Mouse (Mus musculus) midbrain, embryonic 13.5 days (tissue): Measurements from ENCODE around the gene Nptxr. TPM values are rescaled to one million over a fixed set of nuclear protein-coding genes. Genes with fewer than 3 reads are reported as not detected.

ENCODE experiments used
- ATAC-seq: fragments of 200-750 bp; cut with Nextera tagmentation; 2 replicates; pipeline ENCODE4 v1.8.0; 2017; ENCODE audit warnings: mild to moderate bottlenecking, moderate TSS enrichment, moderate library complexity
- H3K27ac ChIP-seq: fragments of 300-500 bp; sonication (generic); 2 replicates; pipeline ENCODE4 v1.5.1; 2015; ENCODE audit warnings: inconsistent platforms, mild to moderate bottlenecking, moderate library complexity
- H3K27me3 ChIP-seq: fragments of 300-500 bp; sonication (generic); 2 replicates; pipeline ENCODE4 v1.6.1; 2015; ENCODE audit warnings: mild to moderate bottlenecking, inconsistent platforms
- H3K36me3 ChIP-seq: fragments of 300-500 bp; sonication (generic); 2 replicates; pipeline ENCODE4 v1.6.1; 2015; ENCODE audit warnings: mild to moderate bottlenecking, inconsistent platforms
- H3K4me1 ChIP-seq: fragments of 300-500 bp; sonication (generic); replicated peaks from 2 replicates; pipeline ENCODE4 v1.6.1; 2015; ENCODE audit warnings: inconsistent platforms
- H3K4me2 ChIP-seq: fragments of 300-500 bp; sonication (generic); replicated peaks from 2 replicates; pipeline ENCODE4 v1.6.1; 2015; ENCODE audit warnings: moderate library complexity, mild to moderate bottlenecking, inconsistent platforms
- H3K4me3 ChIP-seq: fragments of 300-500 bp; sonication (generic); replicated peaks from 2 replicates; pipeline ENCODE4 v1.5.1; 2015; ENCODE audit warnings: mild to moderate bottlenecking, inconsistent platforms
- H3K9ac ChIP-seq: fragments of 300-500 bp; sonication (generic); replicated peaks from 2 replicates; pipeline ENCODE4 v1.6.1; 2015; ENCODE audit warnings: mild to moderate bottlenecking, inconsistent platforms
- H3K9me3 ChIP-seq: fragments of 300-500 bp; sonication (generic); 2 replicates; pipeline ENCODE4 v1.6.1; 2016; ENCODE audit warnings: mild to moderate bottlenecking, inconsistent platforms
- WGBS: fragments of 180-500 bp; shearing (Covaris S2); methylation state at CpG from one replicate; pipeline ENCODE4 v1.1.7; 2015; 5-methylcytosine and 5-hydroxymethylcytosine counted together
- polyA plus RNA-seq: library from polyadenylated mRNA; unstranded; fragments of >200 nt; fragmentation: Nextera tagmentation; extraction: Ambion mirVana; gene quantifications from 2 replicates; pipeline ENCODE4 v1.2.1, GENCODE M21; 2015

Nptxr gene
- polyA plus RNA-seq, 1 experiment from 2014 or later: 18.1 TPM

DNA sequence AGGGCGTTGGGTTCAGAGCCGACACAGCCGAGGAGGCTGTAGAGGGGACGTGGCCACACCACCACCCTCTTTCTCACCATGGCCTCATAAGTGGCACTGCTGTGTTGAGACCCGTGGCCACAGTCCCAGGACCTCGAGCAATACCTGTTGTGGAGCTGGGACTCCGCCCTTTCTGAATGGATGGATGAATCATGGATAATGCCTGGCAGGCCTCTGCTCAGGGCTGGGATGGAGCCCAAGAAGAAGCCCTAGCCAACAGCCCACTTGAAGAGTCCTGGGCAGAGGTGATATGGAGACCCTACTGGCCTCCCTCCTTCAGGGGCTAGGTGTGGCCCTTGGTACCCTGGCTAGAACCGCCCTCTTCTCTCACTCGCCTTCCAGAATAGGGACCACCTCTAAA is 41.6 kb downstream of the Nptxr start:
- ATAC-seq: no peak
- no peaks in the 10 kb centered on the region for H3K9me3 ChIP-seq
- WGBS: 93% methylated on average over 9 of the region's 9 CpGs
- H3K27ac ChIP-seq: no peak overlapping the region
- H3K9ac ChIP-seq: no peak overlapping the region
- H3K4me3 ChIP-seq: no peak overlapping the region
- H3K4me1 ChIP-seq: no peaks in the 10 kb centered on the region
- no peak overlapping the region for H3K4me2 ChIP-seq
- H3K36me3 ChIP-seq: peaks cover 50% of the 10 kb centered on the region
- H3K27me3 ChIP-seq: no peaks in the 10 kb centered on the region

GRCm38 (mm10) chr15:79760956-79761355 is 43.6 kb downstream of the Nptxr start:
- Histone ChIP-seq H3K4me2 (no peak overlapping the region), H3K27ac (no peak overlapping the region), H3K27me3 (no peaks in the 10 kb centered on the region), H3K9me3 (no peaks in the 10 kb centered on the region), H3K4me1 (peaks cover 10% of the 10 kb centered on the region), H3K9ac (no peak overlapping the region), H3K36me3 (peaks cover 50% of the 10 kb centered on the region), H3K4me3 (no peak overlapping the region)
- no peak for ATAC-seq
- 81% methylated on average over 6 of the region's 6 CpGs for WGBS

- H3K9me3 ChIP-seq: no peaks in the 10 kb centered on the region
- no peaks in the 10 kb centered on the region for H3K27me3 ChIP-seq
- H3K4me2 ChIP-seq: no peak overlapping the region
- H3K4me1 ChIP-seq: peaks cover 15% of the 10 kb centered on the region
- peaks cover 17% of the 10 kb centered on the region for H3K36me3 ChIP-seq
- WGBS: 95% methylated on average over 3 of the region's 3 CpGs
- H3K4me3 ChIP-seq: no peak overlapping the region
- no peak overlapping the region for H3K27ac ChIP-seq
- no peak for ATAC-seq
- no peak overlapping the region for H3K9ac ChIP-seq
These were observed 47.4 kb downstream of the Nptxr start for GRCm38 (mm10) chr15:79757118-79757517.

DNA sequence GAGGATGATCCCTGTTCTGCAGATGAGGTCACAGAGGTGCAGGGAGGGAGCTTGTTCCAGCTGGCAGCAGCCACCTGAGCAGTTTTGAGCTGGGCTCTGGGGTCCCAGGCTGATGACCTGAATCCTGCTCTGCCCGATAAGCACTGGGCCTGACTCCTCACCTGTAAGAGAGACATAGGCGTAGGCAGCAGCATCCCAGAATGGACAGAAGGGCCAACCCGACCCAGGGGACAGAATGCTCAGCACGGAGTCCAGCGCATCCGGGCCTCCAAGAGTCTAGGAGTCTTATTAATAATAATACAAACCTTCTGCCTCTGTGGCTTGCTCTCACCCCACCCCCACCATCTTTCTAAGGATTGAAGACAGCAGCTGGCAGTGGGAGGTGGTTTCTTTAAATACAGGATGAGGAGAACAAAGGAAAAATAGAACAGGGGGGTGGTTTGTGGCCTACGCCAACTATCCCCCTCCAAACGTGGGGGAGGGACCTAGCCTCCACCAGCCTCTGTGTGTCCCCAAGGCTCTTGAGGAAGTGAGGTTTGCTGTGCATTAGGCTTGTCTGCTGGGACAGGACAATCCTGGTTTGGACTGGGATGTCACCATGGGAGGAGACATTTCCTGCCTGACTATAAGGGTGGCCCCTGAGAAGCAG is 48.5 kb downstream of the Nptxr start:
- Histone ChIP-seq H3K27ac (peak overlapping the region; percentile 60), H3K4me1 (peaks cover 15% of the 10 kb centered on the region), H3K9me3 (no peaks in the 10 kb centered on the region), H3K27me3 (no peaks in the 10 kb centered on the region), H3K9ac (no peak overlapping the region), H3K4me3 (no peak overlapping the region), H3K4me2 (no peak overlapping the region), H3K36me3 (peaks cover 7% of the 10 kb centered on the region)
- no peak for ATAC-seq
- WGBS: 52% methylated on average over 8 of the region's 8 CpGs

DNA sequence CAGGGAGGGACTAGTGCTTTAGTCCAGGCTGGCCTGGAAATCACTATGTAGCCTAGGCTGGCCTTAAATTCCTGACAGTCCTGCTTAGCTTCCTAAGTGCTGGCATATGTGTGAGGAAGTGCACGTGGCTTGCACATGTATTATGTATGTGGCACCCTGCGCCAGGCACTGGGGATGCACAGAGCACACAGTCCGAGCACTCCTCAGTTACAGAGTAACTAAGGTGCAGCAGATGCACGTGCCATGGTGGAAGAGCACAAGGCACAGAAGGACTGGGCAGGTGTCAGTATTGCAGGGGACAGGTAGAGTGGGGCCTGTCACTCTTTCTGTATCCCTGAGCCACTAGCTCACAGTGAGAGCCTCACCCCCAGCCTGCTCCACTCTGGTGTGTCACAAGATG is 49.4 kb downstream of the Nptxr start:
- 91% methylated on average over 4 of the region's 4 CpGs for WGBS
- Histone ChIP-seq H3K27me3 (no peaks in the 10 kb centered on the region), H3K27ac (no peak overlapping the region; the same call in 1 of the 2 replicates), H3K4me1 (peaks cover 15% of the 10 kb centered on the region), H3K36me3 (no peaks in the 10 kb centered on the region), H3K9ac (no peak overlapping the region), H3K4me3 (no peak overlapping the region), H3K9me3 (no peaks in the 10 kb centered on the region), H3K4me2 (no peak overlapping the region)
- ATAC-seq: no peak

GRCm38 (mm10) chr15:79753873-79754272 is 50.7 kb downstream of the Nptxr start:
- peak overlapping the region; percentile 28; the same call in 1 of the 2 replicates for H3K9ac ChIP-seq

DNA sequence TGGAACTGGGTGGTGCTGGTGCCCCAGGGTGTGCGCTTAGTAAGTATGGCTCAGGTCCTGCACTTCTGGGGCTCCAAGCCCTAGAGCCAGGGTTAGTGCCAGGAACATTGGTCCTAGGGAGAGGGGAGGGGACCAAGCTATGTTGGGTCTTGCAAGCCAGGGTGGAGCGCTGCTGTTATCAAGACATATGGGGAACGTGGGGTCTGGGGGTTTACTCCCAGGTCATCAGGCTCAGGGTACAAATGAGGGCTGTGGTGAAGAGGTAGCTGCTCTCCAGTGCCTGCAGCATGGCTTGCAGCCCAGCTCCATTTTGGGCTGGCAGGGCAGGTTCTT is 51.2 kb downstream of the Nptxr start:
- H3K4me2 ChIP-seq: no peak overlapping the region
- no peak overlapping the region for H3K4me3 ChIP-seq
- no peaks in the 10 kb centered on the region for H3K36me3 ChIP-seq
- H3K9ac ChIP-seq: no peak overlapping the region
- no peaks in the 10 kb centered on the region for H3K9me3 ChIP-seq
- 92% methylated on average over 3 of the region's 3 CpGs for WGBS
- H3K4me1 ChIP-seq: peaks cover 15% of the 10 kb centered on the region
- no peak overlapping the region for H3K27ac ChIP-seq
- H3K27me3 ChIP-seq: no peaks in the 10 kb centered on the region
- ATAC-seq: no peak; the same call in 1 of the 2 replicates

More at GRCm38 (mm10) chr15:79753873-79754272, 50.7 kb downstream of the Nptxr start:
- Histone ChIP-seq H3K27ac (no peak overlapping the region), H3K4me1 (peaks cover 15% of the 10 kb centered on the region), H3K36me3 (no peaks in the 10 kb centered on the region), H3K27me3 (no peaks in the 10 kb centered on the region), H3K4me2 (no peak overlapping the region), H3K9me3 (no peaks in the 10 kb centered on the region), H3K4me3 (no peak overlapping the region)
- ATAC-seq: no peak
- WGBS: 59% methylated on average over 4 of the region's 4 CpGs

GRCm38 (mm10) chr15:79752742-79753419 is 51.7 kb downstream of the Nptxr start:
- Histone ChIP-seq H3K36me3 (no peaks in the 10 kb centered on the region), H3K27ac (no peak overlapping the region), H3K4me1 (peaks cover 15% of the 10 kb centered on the region), H3K4me3 (no peak overlapping the region), H3K9ac (no peak overlapping the region), H3K4me2 (no peak overlapping the region), H3K9me3 (no peaks in the 10 kb centered on the region), H3K27me3 (no peaks in the 10 kb centered on the region)
- WGBS: 22% methylated on average over 11 of the region's 11 CpGs
- peak; percentile 63 for ATAC-seq

GRCm38 (mm10) chr15:79751772-79752171 is 52.8 kb downstream of the Nptxr start:
- H3K9me3 ChIP-seq: no peaks in the 10 kb centered on the region
- H3K36me3 ChIP-seq: no peaks in the 10 kb centered on the region
- no peak overlapping the region for H3K9ac ChIP-seq
- no peak overlapping the region for H3K27ac ChIP-seq
- H3K4me3 ChIP-seq: no peak overlapping the region
- H3K4me1 ChIP-seq: peaks cover 14% of the 10 kb centered on the region
- no peaks in the 10 kb centered on the region for H3K27me3 ChIP-seq
- 82% methylated on average over 17 of the region's 17 CpGs for WGBS
- H3K4me2 ChIP-seq: no peak overlapping the region
- no peak for ATAC-seq

DNA sequence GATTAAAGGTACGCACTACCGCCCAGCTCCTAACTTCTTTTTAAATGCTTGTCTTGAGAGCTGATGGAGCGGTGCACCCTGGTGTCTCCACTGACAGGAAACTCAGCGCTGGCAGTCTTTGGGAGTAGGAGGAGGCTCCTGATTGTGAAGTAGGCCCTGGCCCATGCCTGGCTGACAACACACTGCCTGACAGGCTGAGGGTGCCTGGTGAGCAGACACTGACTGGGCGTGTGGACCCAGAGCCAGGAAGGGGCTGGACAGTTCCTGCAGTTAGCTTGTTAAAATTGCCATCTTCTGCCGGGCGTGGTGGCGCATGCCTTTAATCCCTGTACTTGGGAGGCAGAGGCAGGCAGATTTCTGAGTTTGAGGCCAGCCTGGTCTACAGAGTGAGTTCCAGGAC is 54.3 kb downstream of the Nptxr start:
- H3K9me3 ChIP-seq: no peaks in the 10 kb centered on the region
- 0 out of 2 replicates have a peak, but pooled peaks cover 5% of the 10 kb centered on the region for H3K4me1 ChIP-seq
- H3K27ac ChIP-seq: no peak overlapping the region
- 86% methylated on average over 8 of the region's 8 CpGs for WGBS
- no peak overlapping the region for H3K4me2 ChIP-seq
- no peak overlapping the region for H3K9ac ChIP-seq
- H3K4me3 ChIP-seq: no peak overlapping the region
- no peaks in the 10 kb centered on the region for H3K27me3 ChIP-seq
- no peak for ATAC-seq
- H3K36me3 ChIP-seq: no peaks in the 10 kb centered on the region

DNA sequence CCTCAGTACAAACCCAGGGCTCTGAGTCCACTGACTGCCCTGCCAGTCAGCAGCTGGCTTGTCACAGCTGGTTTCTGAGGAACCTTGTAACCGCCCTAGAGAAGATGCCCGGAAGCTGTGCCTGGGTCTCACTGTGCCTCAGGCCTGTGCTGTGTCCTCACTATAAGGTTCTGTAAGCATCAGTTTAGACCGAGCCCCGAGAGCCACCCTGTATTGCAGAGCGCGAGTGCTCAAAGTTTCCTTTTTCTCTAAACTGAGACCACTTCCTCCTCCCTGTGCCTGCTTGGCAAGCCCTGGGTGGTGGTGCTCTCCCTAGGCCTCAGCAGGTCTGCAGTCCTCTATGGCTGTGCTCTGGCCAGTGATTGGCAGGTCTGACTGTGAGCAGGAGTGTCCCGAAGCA is 55.4 kb downstream of the Nptxr start:
- no peaks in the 10 kb centered on the region for H3K36me3 ChIP-seq
- 95% methylated on average over 7 of the region's 7 CpGs for WGBS
- no peak for ATAC-seq

GRCm38 (mm10) chr15:79747998-79748397 is 56.6 kb downstream of the Nptxr start:
- H3K4me1 ChIP-seq: peaks cover 3% of the 10 kb centered on the region
- no peak overlapping the region for H3K9ac ChIP-seq
- H3K4me3 ChIP-seq: no peak overlapping the region
- no peak overlapping the region for H3K27ac ChIP-seq
- H3K9me3 ChIP-seq: no peaks in the 10 kb centered on the region
- H3K36me3 ChIP-seq: no peaks in the 10 kb centered on the region
- 45% methylated on average over 11 of the region's 11 CpGs for WGBS
- no peak overlapping the region for H3K4me2 ChIP-seq
- H3K27me3 ChIP-seq: no peaks in the 10 kb centered on the region
- peak; percentile 43 for ATAC-seq

More for the DNA sequence above, 55.4 kb downstream of the Nptxr start:
- H3K4me3 ChIP-seq: no peak overlapping the region
- H3K27ac ChIP-seq: no peak overlapping the region
- H3K9ac ChIP-seq: no peak overlapping the region
- no peak overlapping the region for H3K4me2 ChIP-seq
- H3K27me3 ChIP-seq: no peaks in the 10 kb centered on the region
- 0 out of 2 replicates have a peak, but pooled peaks cover 5% of the 10 kb centered on the region for H3K4me1 ChIP-seq
- H3K9me3 ChIP-seq: no peaks in the 10 kb centered on the region
